Mouse (Mus musculus) c-Kit-positive CD71-negative TER-119-negative erythroid progenitor cells, embryonic 14.5 days (primary cell): ENCODE measurements around the gene Sema6d.

Experiments
- DNase-seq: peaks from one replicate; pipeline ENCODE4 v3.0.0-alpha.2; 2013; ENCODE audit warnings: low read depth

Gene Sema6d

DNA sequence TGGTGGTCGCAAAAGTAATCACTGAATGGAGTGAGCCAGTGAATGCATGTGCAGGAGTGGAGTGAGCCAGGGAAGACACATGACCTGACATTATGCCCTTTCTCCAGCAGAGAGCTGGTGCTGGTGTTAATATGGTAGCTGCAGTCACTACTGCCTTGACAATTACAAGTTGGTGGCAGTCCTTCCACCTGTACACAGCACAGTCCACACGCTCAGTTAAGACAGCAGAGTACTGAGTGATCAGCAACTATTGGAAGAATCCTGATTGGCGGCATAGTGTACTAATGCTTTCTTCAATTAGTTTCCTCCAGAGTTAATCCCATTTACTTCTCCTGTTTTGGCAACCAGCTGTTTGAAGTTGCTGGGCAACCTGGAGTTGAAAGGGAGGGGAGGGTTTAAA, 81.9 kb downstream of the Sema6d start:
- DNase-seq = no peak

DNA sequence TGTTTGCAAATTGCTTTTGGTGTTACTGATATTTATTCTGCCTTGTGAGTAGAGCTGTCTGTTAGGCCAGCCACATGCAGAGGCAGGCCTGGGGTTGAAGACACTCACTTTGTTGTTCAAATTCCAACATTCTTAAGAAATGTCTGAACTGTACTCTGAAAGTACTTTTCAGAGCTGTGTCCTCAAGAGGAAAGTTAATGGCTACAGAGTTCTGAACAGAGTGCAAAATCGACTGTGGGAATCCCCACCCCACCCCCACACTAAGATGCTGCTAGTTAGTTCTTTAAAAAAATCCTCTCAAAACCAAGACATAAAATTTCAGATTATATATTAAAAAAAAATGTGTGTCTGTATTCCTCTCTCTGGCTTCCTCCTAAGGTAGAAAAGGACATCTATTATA, 86.5 kb downstream of the Sema6d start:
- no peak for DNase-seq

DNA sequence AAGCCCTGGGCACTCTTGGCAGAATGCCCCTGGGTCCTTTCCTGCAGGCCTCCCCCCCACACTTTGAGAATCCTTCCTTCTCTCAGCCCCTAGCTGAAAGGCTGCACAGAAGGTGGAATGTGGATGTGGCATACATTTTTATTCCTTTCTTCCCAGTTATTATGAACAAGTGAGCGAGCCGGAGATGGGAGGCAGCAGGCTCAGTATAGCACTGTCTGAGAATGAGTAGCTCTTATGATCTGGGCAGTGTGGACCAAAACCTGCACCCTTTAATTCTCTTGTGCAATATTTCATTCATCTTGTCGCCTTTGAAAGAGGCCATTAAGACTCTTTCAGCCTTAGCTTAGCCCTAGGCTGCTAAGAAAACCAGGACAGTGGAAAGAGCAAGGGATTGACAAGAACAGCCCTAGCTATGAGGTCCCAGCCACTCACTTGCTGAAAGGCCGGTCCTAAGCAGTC, 87.0 kb downstream of the Sema6d start:
- no peak for DNase-seq

DNA sequence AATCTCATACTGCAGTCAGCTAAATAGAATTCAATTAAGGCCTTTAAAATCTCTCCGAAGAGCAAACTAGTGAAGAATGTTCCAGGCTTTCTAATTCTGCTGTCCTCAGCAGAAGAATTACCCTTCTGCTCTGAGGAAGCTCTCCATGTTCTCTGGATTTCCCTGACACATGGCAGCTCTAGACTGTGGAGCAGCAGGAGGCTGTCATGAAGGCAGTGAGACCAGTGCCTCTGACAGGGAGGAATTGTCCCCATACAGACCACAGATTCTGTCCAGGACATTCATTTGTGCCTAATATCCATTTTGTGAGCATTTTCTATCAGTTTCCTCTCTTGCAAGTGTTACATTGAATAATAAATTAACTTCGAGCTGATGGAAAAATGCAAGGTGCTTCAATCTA, 99.5 kb downstream of the Sema6d start:
- no peak for DNase-seq

DNA sequence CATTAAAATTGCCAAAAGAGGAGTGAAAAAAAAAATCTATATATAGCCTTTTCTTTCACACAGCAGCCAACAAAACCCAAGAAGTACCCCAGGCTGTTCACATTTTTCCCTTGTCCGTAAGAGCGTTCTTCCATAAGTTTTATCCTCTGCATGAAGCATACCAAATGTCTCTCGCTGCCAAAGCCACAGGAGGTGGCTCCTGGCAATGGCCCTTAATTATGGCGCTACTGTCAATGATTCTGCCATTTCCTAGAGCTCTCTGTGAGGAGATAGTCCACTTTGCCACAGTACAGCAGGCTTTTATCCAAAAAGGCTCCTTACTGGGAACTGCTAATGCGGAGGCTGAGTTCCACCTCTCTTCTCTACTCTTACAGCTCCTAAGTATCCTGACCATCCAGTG, 104.3 kb downstream of the Sema6d start:
- DNase-seq = no peak

DNA sequence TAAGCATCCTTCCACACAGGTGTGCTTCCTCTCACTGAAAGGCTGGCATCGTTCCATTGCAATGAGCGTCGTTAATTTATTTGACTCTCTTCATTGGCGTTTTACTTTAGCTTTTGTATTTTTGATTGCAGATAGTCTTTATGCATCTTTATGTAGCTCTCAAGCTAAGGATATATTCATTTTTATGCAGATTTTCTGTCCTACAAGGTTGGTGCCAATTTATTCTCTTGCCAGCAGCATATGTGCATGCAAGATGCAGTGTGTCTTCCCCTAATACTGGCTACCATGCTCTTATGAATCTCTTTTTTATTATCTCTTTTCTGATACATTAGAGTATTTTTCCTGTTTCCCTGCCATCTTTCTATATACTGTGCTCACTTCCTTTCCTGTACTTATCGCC, 111.7 kb downstream of the Sema6d start:
- DNase-seq = no peak

DNA sequence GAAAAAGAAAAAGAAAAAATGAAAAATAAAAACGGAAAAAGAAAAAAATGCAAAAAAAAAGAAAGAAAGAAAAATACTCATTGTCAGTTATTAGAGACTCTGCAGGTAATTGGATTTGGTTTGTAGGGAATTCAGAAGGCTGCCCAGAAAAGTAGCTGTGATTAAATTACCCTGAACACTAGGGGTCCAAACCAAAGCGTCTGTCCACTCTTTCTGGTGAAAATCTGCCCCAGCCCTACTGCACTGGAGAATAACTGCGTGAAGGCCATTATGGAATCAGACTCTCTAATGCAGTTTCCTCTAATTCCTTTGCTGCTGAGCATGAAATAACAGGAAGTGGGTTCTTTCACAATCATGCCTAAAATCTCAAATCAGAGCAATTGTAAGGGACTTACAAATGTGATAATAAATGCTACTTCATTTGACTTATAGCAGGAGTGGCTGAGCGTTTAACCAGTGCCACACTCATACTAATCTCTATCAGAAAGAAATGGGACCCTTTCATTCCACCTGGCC, 112.8 kb downstream of the Sema6d start:
- DNase-seq = no peak

DNA sequence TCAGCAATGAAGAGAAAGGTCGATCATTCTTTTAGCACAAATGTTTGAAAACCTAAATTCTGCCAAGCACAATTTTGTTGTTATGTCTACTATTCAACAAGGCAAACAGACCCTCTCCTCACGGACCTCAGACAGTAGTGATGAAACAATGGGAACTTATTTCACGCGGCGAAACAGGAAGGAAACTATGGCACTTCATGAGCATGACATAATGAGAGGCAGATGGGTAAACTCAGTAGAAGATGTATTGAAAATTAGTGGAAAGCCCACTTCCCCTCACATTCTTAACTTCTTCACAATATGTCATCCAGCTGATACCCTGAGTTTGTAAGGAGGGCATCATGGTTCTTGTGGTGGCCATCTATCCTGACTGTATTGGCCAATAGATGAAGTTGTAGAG, 116.0 kb downstream of the Sema6d start:
- DNase-seq = no peak

DNA sequence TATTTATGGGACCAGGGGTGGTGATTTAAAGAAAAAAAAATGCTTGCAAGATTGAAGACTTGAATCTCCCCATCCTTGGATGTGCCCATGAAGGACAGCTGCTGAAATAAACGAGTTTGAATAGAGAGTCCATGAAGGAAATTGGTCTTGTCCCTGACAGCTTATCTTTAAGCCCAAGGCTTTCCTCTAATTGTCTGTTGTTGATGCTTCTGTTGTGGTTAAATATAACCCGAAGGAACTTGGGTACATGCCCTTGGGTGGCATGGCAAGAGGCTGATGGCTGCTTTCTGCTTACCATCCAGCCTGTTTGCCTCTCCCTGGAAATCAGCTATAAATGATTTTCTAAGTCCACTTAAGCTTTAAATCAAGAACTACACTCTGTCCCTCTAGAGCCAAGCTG, 118.5 kb downstream of the Sema6d start:
- no peak for DNase-seq

DNA sequence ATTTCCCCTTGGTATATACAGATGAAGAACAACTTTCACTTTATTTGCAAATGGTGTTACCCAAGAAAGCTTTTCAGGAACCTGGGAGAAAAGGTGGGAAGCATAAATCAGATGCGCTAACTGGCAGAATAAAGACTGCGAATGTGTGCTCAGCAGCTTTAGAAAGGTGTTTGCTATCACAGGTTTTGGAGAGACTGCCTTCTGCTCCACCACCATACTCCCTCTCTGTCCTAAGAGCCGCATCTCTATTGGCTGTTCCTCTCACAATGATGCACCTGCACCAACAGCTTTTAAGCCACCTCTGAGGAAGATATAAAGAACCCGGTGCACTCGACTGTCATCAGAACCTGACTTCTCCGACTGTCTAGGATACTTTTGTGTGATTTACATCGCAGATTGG, 133.8 kb downstream of the Sema6d start:
- DNase-seq = no peak

DNA sequence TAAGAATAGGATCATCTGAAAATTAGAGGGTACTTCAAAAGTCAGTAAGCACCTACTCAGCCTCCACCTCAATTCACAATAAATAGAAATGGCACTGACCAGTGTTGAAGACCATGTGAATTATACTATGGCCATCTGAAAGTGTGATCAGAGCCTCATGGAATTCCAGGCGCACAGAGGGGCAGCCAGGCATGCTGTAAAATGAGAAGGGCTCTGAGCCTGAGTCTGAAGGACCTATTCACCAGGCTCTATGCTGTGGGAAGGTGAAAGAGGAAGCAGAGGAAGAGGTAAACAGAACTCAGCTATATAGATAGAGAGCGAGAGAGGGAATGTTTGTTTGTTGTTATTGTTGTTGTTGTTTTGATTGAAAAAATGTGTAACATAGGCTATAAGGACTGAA, 134.6 kb downstream of the Sema6d start:
- DNase-seq = no peak

DNA sequence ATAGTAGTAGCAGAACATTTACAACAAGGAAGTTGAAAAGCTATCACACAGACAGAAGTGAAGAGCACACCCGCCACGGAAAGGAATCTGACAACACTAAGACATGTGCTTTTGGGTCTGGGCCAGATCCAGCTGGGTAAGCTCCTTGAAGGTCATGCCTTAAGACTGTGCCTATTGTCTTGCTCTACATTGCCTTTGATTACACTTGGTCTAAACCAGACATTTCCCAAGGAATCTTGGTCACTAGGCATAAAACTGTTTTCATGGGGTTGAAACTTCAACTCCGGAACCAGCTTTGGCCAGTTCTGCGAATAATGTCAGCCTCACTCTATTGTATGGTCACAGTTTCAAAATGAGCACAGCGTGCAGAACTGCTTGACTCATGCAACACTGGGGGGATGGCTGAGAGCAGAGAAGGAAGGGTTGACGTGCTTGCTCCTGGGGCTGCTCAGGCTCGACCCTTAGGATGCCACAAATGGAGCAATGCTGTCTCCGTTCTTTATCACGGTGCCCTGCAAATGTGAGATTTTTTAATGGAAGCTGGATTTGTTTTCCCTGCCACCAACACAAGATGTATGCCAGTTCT, 145.0 kb downstream of the Sema6d start:
- DNase-seq = no peak

DNA sequence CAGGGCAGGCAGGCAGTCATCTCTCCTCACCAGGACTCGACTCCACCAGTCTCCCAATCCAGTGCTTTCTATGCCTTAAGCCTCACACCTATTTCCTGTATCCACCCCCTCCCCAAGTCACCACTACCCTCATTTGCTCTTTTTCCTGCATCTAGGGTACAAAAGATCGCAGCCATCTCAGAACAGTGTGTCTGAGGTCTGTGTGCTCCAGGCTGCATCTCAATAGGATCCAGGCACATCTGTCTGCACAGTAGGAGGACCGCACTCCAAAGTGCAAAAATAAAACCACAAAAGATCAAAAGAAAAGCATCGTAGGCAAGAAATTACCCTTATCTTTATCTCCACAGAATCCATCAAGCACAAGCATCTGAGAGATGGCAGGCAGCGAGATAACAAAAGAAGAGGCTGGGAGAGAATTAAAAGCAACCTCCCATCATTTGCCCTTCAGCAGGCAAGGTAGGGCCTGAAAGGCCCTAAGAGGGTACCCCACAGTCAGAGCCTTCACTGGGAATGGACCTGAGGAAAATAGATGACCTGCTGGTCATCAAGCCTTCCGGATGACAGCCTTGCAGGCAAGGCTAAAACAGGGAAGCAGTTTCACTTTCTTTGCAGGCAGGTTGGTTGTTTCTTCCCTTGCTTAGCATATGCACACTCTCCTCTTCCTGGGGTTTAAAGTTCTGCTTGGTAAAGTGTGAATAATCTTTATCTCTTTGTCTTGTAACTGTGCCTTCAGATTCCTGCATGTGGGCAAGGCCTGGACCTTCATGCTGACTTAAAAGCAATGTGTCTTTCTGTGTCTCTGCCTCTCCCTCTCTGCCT, 145.7 kb downstream of the Sema6d start:
- DNase-seq = no peak

DNA sequence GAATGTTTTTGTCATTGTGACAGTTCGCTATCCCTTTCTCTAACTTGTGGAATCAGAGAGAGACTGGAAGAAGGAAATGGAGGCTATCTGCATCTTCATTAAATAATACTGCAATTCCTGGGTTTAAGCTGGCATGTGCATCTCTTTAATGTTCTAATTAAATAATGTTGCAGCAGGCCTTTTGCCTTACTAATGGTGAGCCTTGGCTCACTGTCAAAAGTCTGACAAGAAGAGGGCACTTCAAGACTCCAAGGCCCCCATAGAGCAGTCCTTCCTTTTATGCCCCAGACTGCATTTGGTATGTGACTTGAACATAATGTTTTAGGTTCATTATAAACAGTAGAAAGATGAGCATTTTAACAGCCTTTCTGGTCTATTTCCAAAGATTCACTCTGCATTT, 147.1 kb downstream of the Sema6d start:
- DNase-seq = no peak

DNA sequence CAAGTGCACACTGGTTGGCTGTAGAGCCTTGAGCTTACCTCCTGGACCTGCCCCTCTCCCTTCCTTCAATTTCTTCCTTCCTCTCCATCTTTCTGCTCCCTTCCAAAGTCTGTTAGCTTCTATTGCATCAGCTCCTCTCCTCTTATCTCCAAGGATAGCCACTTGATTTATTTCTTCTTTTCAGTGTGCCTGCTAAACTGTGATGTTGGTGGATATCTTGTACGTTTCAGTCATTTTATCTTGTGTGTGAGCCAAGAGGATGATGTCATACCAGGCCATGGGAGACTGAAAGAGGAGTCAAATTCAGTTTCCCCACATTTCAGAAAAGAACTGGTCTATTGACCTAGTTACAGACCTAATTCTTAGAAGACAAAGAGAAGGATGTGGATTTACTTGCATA, 153.8 kb downstream of the Sema6d start:
- no peak for DNase-seq

DNA sequence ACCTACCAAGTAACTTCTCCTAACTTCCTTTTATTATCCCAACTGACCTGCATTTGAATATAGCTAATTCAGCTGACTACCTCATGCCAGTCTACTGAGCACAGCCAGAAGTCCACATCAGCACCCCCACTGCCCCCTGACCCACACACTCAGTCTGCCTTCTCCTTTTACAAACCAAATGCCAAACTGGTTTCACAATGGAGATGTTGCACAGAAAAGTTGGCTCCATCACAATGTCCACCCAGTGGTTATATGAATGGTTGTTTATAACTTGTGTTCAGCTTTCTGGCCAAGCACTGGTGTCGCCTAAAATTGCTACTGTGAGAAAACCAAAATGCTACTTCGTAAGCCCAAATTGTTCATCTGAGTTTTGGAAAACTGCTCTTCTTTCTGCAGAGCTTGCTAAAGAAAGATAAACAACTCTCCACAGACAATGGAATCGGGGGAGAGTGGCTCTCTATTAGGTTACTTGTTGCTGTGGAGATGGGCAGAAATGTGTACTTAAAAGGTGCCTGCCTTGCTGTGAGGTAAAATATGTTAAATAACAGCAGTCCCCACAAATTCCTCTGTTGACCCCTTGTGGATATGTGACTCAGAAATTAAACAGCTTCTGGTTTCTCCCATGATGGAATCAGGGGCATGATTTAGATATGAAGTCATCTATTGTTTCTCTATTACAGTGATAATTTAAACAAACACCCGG, 154.9 kb downstream of the Sema6d start:
- DNase-seq = no peak

DNA sequence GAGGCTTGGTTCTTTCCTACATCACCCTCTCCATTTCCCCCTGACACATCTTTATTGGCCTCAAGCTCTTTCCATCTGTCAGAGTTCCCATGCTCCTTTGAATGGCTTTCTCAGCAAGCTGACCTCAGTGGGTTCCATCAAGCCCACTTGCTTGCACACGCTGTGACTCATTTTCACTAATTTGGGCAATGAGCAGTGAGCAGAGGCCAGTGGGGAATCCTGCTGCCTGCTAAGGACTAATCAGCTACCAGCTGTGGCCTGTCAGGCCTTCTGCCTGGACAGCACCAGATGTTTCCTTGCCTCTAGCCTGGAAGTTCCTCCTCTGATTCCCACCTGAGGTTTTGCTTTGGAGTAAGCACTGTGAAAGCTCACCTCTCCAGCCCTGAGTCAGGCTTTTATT, 168.3 kb downstream of the Sema6d start:
- DNase-seq = no peak

DNA sequence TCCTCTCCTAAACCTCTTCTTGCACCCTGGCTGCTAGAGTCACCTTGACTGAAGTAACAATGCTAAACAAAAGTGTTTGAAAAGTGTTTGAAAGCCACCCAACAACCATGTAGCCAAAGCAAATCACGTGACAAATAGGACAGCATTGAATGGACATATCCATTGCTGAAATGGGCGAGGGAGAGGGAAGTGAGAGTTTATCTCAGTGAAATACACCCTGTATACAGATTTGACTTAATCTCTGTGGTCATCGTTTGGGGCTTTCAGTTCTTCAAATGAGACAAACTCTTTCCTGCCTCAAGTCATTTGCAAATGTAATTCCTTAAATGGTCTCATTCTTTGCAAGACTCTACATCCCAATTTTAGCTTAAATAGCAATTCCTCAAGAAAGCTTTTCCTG, 174.5 kb downstream of the Sema6d start:
- DNase-seq = no peak

DNA sequence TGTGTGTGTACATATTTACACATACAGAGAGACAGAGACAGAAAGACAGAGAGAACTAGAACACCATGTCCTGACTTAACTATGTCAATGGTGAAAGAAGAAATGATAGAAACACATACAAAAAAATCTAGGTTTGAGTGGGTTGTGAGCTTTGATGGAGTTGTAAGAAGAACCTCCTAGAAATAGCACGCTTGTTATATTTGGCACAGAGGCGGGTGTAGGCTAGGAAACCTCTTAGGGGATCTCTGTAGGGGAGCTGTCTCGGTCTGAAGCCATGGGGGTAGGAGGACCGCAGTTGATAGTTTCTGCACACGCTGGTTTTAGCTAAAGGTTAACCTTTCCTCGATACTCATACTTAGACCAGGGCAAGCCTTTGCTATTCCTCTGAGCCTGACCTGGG, 181.4 kb downstream of the Sema6d start:
- no peak for DNase-seq

DNA sequence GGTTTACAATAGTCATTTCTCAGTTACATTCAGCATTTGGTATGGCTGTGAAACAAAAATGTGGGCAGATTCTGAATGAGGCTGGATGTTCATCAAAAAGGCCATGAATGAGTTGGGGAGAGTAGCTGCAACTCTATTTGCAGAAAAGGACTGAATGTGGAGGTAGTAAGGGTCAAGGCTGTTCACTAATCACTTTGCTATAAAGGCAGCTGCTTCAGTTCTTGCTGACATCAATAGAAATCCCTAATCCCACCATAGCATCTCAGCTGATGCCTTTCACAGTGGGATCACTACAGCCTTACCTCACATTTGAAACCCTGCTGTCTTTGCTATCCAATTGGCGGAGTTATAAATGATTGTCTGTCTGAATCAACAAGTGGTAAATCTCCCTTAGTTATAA, 187.7 kb downstream of the Sema6d start:
- DNase-seq = no peak

DNA sequence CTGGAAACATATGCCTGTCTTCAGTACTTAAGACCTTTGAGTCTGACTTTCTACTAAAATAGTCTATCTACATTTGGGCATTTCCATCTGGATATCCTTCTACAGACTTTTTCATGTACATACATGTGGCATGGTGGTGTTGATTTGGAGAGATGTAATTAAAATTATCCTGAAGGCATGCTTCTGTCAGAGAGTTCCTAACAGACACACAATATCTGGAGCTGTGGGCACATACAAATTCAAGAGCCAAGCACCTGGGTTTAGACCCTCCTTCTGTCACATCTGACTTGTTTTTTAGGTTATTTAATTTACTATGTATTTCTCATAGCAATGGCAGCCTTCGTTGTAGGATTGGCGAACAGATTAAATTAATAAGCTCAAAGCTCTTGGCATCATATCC, 195.3 kb downstream of the Sema6d start:
- no peak for DNase-seq

DNA sequence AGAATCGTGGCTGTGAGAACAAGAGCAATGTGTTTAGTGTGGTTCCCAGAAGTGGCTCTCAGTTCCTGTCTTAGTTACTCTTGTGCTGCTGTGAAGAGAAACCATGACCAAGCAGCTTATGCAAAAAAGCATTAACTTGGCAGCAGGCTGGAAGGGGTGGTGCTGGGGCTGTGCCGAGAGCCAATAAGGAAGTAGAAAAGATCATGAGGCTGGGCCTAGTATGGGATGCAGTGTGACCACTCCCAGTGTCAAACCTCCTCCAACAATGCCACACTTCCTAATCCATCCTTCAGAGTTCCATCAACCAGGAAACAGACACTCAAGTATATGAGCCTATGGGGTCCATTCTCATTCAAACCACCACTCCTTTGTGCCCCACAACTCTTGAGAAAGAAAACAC, 199.6 kb downstream of the Sema6d start:
- no peak for DNase-seq

DNA sequence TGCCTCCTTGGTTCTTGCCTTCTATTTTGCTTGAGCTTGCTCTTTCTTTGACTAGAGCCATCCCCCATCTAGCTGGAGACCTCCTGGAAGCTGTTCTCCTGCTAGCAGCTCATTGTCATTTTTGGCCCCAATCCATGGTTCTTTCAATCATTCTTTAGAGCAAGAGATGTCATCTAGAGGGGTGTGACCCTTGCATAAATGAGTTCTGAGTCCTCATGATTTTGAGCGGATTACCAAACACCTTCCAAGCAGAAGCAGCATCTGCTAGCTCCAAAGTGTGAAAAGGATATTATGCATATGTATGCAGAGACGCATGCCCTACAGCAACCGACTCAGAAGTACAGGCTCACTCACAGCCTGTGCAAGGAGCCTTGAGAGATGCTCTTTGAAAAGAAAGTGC, 201.4 kb downstream of the Sema6d start:
- DNase-seq = no peak
